Mouse (Mus musculus): ENCODE measurements at regions not wholly inside any gene's neighbourhood (a gene's known extent, or its start where the extent isn't known, plus 50 kb on each side); places are given as distances from the start of the nearest gene placed in this dataset.

- Histone ChIP-seq H3K4me3 (no peak overlapping the region), H3K4me2 (replicated peaks) (no peak overlapping the region), H3K36me3 (no peaks in the 10 kb centered on the region), H3K27me3 (replicated peaks) (no peaks in the 10 kb centered on the region), H3K9ac (no peak overlapping the region), H3K27ac (no peak overlapping the region), H3K9me3 (no peaks in the 10 kb centered on the region), H3K4me1 (no peaks in the 10 kb centered on the region)
- WGBS, result 71% methylated on average over 2 of the region's 2 CpGs
- no peak for ATAC-seq (ENCODE audit: low FRiP score, low read depth)
Observed at GRCm38 (mm10) chr3:117520461-117520860, 54.2 kb upstream of the Plppr5 start.

- no peak overlapping the region for H3K27ac ChIP-seq
- H3K9ac ChIP-seq, result no peak overlapping the region
- ATAC-seq (ENCODE audit: low FRiP score, low read depth), result no peak
- no peak overlapping the region for H3K4me2 ChIP-seq (replicated peaks)
- no peaks in the 10 kb centered on the region for H3K27me3 ChIP-seq (replicated peaks)
- H3K9me3 ChIP-seq, result no peaks in the 10 kb centered on the region
- H3K4me1 ChIP-seq, result no peaks in the 10 kb centered on the region
- no peak overlapping the region for H3K4me3 ChIP-seq
- no peaks in the 10 kb centered on the region for H3K36me3 ChIP-seq
Observed at GRCm38 (mm10) chr3:117508090-117508489, 66.5 kb upstream of the Plppr5 start.

- Histone ChIP-seq H3K27me3 (replicated peaks) (no peaks in the 10 kb centered on the region), H3K4me2 (replicated peaks) (no peak overlapping the region), H3K4me3 (no peak overlapping the region), H3K9ac (no peak overlapping the region), H3K27ac (no peak overlapping the region), H3K9me3 (no peaks in the 10 kb centered on the region), H3K36me3 (no peaks in the 10 kb centered on the region), H3K4me1 (no peaks in the 10 kb centered on the region)
- no peak for ATAC-seq (ENCODE audit: low FRiP score, low read depth)
- WGBS, result 27% methylated on average over 1 of the region's 1 CpGs
Observed at GRCm38 (mm10) chr3:117506151-117506723, 68.4 kb upstream of the Plppr5 start.

- 19% methylated on average over 5 of the region's 5 CpGs for WGBS
- no peaks in the 10 kb centered on the region for H3K4me1 ChIP-seq
- no peaks in the 10 kb centered on the region for H3K9me3 ChIP-seq
- no peak for ATAC-seq (ENCODE audit: low FRiP score, low read depth)
- no peak overlapping the region for H3K27ac ChIP-seq
- H3K4me3 ChIP-seq, result no peak overlapping the region
- no peak overlapping the region for H3K4me2 ChIP-seq (replicated peaks)
- no peaks in the 10 kb centered on the region for H3K27me3 ChIP-seq (replicated peaks)
- no peak overlapping the region for H3K9ac ChIP-seq
- no peaks in the 10 kb centered on the region for H3K36me3 ChIP-seq
Observed at GRCm38 (mm10) chr3:117501107-117501506, 73.5 kb upstream of the Plppr5 start.

- no peak for ATAC-seq (ENCODE audit: low FRiP score, low read depth)
- H3K9me3 ChIP-seq, result no peaks in the 10 kb centered on the region
- 86% methylated on average over 5 of the region's 5 CpGs for WGBS
Observed at GRCm38 (mm10) chr3:117498138-117498897, 76.3 kb upstream of the Plppr5 start.

GRCm38 (mm10) chr3:117494118-117494517 is 80.5 kb upstream of the Plppr5 start:
- H3K36me3 ChIP-seq, result no peaks in the 10 kb centered on the region
- no peaks in the 10 kb centered on the region for H3K4me1 ChIP-seq
- H3K27ac ChIP-seq, result no peak overlapping the region
- H3K4me2 ChIP-seq (replicated peaks), result no peak overlapping the region
- H3K9me3 ChIP-seq, result no peaks in the 10 kb centered on the region
- 71% methylated on average over 2 of the region's 2 CpGs for WGBS
- no peak overlapping the region for H3K4me3 ChIP-seq
- H3K9ac ChIP-seq, result no peak overlapping the region
- no peak for ATAC-seq (ENCODE audit: low FRiP score, low read depth)
- H3K27me3 ChIP-seq (replicated peaks), result no peaks in the 10 kb centered on the region

More at GRCm38 (mm10) chr3:117498138-117498897, 76.3 kb upstream of the Plppr5 start:
- Histone ChIP-seq H3K4me2 (replicated peaks) (no peak overlapping the region), H3K9ac (no peak overlapping the region), H3K4me1 (no peaks in the 10 kb centered on the region), H3K36me3 (no peaks in the 10 kb centered on the region), H3K4me3 (no peak overlapping the region), H3K27ac (no peak overlapping the region), H3K27me3 (replicated peaks) (no peaks in the 10 kb centered on the region)

- H3K27me3 ChIP-seq (replicated peaks), result no peaks in the 10 kb centered on the region
Observed at GRCm38 (mm10) chr3:117487281-117488027, 87.2 kb upstream of the Plppr5 start.

GRCm38 (mm10) chr3:117486351-117486750 is 88.3 kb upstream of the Plppr5 start:
- Histone ChIP-seq H3K27me3 (replicated peaks) (no peaks in the 10 kb centered on the region), H3K4me2 (replicated peaks) (no peak overlapping the region), H3K4me3 (no peak overlapping the region), H3K4me1 (no peaks in the 10 kb centered on the region), H3K9me3 (no peaks in the 10 kb centered on the region), H3K36me3 (no peaks in the 10 kb centered on the region), H3K9ac (no peak overlapping the region), H3K27ac (no peak overlapping the region)
- WGBS, result 78% methylated on average over 2 of the region's 2 CpGs
- ATAC-seq (ENCODE audit: low FRiP score, low read depth), result no peak

More at GRCm38 (mm10) chr3:117487281-117488027, 87.2 kb upstream of the Plppr5 start:
- H3K9me3 ChIP-seq, result no peaks in the 10 kb centered on the region
- no peak for ATAC-seq (ENCODE audit: low FRiP score, low read depth)
- no peaks in the 10 kb centered on the region for H3K4me1 ChIP-seq
- no peak overlapping the region for H3K27ac ChIP-seq
- WGBS, result 75% methylated on average over 11 of the region's 11 CpGs
- no peak overlapping the region for H3K9ac ChIP-seq
- H3K4me2 ChIP-seq (replicated peaks), result no peak overlapping the region
- no peak overlapping the region for H3K4me3 ChIP-seq
- H3K36me3 ChIP-seq, result no peaks in the 10 kb centered on the region

GRCm38 (mm10) chr3:117480131-117480530 is 94.5 kb upstream of the Plppr5 start:
- no peaks in the 10 kb centered on the region for H3K36me3 ChIP-seq
- no peak for ATAC-seq (ENCODE audit: low FRiP score, low read depth)
- H3K9me3 ChIP-seq, result no peaks in the 10 kb centered on the region
- H3K27ac ChIP-seq, result no peak overlapping the region
- H3K4me3 ChIP-seq, result no peak overlapping the region
- H3K9ac ChIP-seq, result no peak overlapping the region
- no peaks in the 10 kb centered on the region for H3K4me1 ChIP-seq
- WGBS, result 79% methylated on average over 3 of the region's 3 CpGs
- H3K4me2 ChIP-seq (replicated peaks), result no peak overlapping the region
- H3K27me3 ChIP-seq (replicated peaks), result no peaks in the 10 kb centered on the region

GRCm38 (mm10) chr3:117459507-117459906 is 98.8 kb upstream of the Plppr4 start:
- no peaks in the 10 kb centered on the region for H3K27me3 ChIP-seq (replicated peaks)
- H3K9ac ChIP-seq, result no peak overlapping the region
- 88% methylated on average over 2 of the region's 2 CpGs for WGBS
- no peak overlapping the region for H3K4me3 ChIP-seq
- no peak for ATAC-seq (ENCODE audit: low FRiP score, low read depth)
- H3K4me2 ChIP-seq (replicated peaks), result no peak overlapping the region
- no peaks in the 10 kb centered on the region for H3K4me1 ChIP-seq
- H3K27ac ChIP-seq, result no peak overlapping the region
- no peaks in the 10 kb centered on the region for H3K36me3 ChIP-seq
- H3K9me3 ChIP-seq, result no peaks in the 10 kb centered on the region

GRCm38 (mm10) chr3:117450559-117450958 is 89.9 kb upstream of the Plppr4 start:
- Histone ChIP-seq H3K27ac (no peak overlapping the region), H3K27me3 (replicated peaks) (no peaks in the 10 kb centered on the region), H3K9me3 (no peaks in the 10 kb centered on the region), H3K4me3 (no peak overlapping the region), H3K4me1 (no peaks in the 10 kb centered on the region), H3K4me2 (replicated peaks) (no peak overlapping the region), H3K9ac (no peak overlapping the region), H3K36me3 (no peaks in the 10 kb centered on the region)
- ATAC-seq (ENCODE audit: low FRiP score, low read depth), result no peak
- 71% methylated on average over 7 of the region's 7 CpGs for WGBS

GRCm38 (mm10) chr3:117441887-117442286 is 81.2 kb upstream of the Plppr4 start:
- Histone ChIP-seq H3K9ac (no peak overlapping the region), H3K4me2 (replicated peaks) (no peak overlapping the region), H3K36me3 (no peaks in the 10 kb centered on the region), H3K27ac (no peak overlapping the region), H3K27me3 (replicated peaks) (no peaks in the 10 kb centered on the region), H3K9me3 (no peaks in the 10 kb centered on the region), H3K4me3 (no peak overlapping the region), H3K4me1 (no peaks in the 10 kb centered on the region)
- WGBS, result 75% methylated on average over 3 of the region's 3 CpGs
- ATAC-seq (ENCODE audit: low FRiP score, low read depth), result no peak
